Mouse (Mus musculus) Muller cell, postnatal 12 days (primary cell): Measurements from ENCODE around the gene Abhd17a.
"Not testable (repeated sequence)": the region's sequence is repeated elsewhere in the genome, so short reads cannot be mapped to it uniquely, and the experiment has no call there.

Experiments used
- DNase-seq: peaks from one replicate; pipeline ENCODE4 v3.0.0-alpha.2; 2015; ENCODE audit errors: inconsistent ontology term

The Abhd17a gene

DNA sequence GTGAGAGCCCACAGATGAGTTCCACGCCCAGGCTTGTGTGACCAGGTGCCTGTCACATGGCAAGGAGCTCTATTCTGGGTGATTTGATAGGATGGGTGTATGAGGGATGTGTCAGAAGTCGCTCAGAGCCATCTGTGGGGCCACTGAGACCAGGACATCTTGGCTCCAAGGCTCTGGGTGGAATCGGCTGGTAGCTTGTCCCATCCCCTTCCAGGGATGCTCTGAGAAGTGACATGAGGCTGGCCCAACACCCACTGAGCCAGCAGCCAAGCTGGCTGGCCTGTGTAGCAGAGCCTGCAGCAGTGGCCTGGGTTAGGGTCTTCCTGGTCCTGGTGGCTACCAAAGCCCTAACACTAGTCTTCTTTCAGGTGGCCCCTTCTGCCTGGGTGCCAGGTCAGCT is 18.3 kb upstream of the Abhd17a start:
- DNase-seq, result no peak

DNA sequence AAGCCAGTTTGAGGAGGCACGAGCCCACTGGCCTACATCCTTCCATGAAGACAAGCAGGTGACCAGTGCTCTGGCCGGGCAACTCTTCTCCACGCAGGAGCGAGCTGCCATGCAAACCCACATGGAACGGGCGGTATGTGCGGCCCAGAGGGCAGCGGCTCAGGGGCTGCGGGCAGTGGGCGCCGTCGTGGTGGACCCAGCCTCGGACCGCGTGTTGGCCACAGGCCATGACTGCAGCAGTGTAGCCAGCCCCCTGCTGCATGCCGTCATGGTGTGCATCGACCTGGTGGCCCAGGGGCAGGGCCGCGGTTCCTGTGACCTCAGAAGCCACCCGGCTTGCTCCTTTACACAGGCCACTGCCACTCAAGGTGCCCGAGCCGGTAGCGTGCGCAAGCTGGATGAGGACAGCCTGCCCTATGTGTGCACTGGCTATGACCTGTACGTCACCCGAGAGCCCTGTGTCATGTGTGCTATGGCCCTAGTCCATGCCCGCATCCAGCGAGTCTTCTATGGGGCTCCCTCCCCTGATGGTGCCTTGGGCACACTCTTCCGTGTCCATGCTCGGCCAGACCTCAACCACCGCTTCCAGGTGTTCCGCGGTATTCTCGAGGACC is 16.7 kb upstream of the Abhd17a start:
- no peak for DNase-seq

DNA sequence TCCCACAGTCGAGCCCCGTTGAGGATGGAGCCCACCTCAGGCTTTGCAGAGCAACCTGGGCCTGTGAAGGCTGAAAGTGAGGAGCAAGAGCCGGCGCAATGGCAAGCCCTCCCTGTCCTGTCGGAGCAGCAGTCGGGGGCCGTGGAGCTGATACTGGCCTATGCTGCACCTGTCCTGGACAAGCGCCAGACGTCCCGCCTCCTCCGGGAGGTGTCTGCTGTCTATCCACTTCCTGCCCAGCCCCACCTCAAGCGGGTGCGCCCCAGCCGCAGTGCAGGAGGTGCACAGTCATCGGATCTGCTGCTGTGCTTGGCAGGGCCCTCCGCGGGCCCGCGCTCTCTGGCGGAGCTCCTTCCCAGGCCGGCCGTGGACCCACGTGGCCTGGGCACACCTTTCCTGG is 16.2 kb upstream of the Abhd17a start:
- no peak for DNase-seq

DNA sequence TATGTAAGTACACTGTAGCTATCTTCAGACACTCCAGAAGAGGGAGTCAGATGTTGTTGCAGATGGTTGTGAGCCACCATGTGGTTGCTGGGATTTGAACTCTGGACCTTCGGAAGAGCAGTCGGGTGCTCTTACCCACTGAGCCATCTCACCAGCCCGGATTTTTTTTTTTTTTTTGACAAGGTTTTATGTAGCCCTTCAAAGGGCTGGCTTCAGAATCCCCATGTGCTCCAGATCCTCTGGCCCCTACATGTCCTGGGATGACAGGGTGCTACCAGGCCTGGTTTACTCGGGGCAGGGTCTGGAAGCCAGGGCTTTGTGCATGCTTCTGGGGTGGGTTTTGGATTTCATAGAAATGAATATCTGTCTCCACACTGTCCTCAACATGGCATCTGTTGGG is 15.6 kb upstream of the Abhd17a start, which contains the start of gene Gm49322:
Gene Gm49322 (plus strand): TSS at position 301 of the 400 bp plus-strand sequence.
- not testable (repeated sequence) for DNase-seq

DNA sequence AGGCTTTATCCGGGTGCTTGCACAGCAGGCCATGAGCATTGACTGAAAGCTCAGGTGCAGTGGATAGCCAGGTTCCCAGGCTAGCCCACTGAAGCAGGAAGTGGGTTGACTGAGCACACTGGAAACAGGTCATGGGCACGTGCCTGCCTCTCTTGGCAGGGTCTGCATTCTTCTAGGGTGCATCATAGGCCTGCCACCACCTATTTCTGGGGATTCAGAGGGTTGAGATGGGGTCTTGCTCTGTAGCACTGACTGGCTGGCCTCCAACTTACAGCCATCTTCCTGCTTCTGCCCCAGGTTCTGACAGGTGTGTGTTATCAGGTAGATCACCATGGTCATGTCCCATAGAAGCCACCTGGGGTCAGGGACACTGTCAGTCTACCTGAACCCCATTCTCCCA is 14.8 kb upstream of the Abhd17a start:
- DNase-seq, result no peak

- DNase-seq, result no peak
These were observed 13.9 kb upstream of the Abhd17a start for GRCm38 (mm10) chr10:80604001-80604509.

GRCm38 (mm10) chr10:80603364-80603763 is 13.2 kb upstream of the Abhd17a start:
- no peak for DNase-seq

DNA sequence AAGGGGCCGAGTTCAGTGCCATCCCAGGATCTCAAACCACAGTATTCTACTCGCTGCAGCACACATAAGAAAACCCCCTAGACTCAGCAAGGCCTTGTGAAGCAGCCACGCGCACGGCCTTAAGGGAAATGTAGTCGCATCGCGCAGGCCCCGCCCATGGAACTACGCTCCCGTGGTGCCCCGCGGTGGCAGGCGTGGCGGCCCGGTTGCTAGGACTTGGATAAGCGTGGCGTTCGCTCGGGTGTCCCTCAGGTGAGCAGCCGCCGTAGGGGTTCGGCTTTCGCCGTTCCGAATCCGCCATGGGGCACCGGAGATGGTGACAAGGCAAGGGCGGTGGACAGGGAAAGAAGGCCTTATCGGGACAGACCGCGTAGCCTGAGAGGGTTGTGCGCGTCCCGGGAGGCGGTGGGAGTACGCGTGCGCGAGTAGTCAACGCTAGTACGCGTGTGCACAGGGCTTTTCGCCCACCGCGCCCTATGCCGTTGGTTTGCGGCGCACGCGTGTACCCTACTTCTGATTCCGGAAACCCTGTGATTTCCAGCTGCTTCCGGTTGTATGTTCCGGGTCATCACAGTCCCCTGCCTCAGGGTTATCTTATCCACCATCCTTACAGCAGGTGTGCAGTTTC is 12.7 kb upstream of the Abhd17a start, which contains the start of the genes Scamp4 and Adat3:
Gene Scamp4 (plus strand): TSS at position 175 of the 628 bp plus-strand sequence.
Gene Adat3 (plus strand): TSS at position 183 of the 628 bp plus-strand sequence.
- peak; percentile 98 for DNase-seq

- peak; percentile 50 for DNase-seq
These were observed 6.2 kb upstream of the Abhd17a start for GRCm38 (mm10) chr10:80596318-80596717.

GRCm38 (mm10) chr10:80589127-80589878 is 838 bp downstream of the Abhd17a start:
- DNase-seq, result peak; percentile 59

- no peak for DNase-seq
These were observed 2.9 kb downstream of the Abhd17a start for GRCm38 (mm10) chr10:80587305-80587657.

GRCm38 (mm10) chr10:80586407-80587304 is 3.5 kb downstream of the Abhd17a start:
- no peak for DNase-seq

- no peak for DNase-seq
These were observed 4.6 kb downstream of the Abhd17a start for GRCm38 (mm10) chr10:80585581-80585980.

- DNase-seq, result no peak
These were observed 5.2 kb downstream of the Abhd17a start for GRCm38 (mm10) chr10:80584642-80585552.

- DNase-seq, result no peak
These were observed 6.1 kb downstream of the Abhd17a start for GRCm38 (mm10) chr10:80584045-80584488.

DNA sequence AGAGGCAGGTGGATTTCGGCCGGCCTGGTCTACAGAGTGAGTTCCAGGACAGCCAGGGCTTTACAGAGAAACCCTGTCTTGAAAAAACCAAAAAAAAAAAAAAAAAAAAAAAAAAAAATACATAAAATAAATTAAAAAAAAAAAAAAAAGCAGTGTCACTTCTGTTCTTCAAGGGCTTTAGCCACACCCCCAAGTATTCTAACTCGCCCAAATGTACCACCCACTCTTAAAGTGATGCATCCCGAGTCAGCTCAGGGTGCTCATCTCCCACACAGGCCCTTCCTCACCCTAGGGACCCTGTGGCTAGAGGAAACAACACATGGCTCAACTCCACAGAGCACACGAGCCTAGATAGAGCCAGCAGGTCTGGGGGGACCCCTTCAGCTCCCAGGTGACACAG is 7.1 kb downstream of the Abhd17a start:
- DNase-seq, result no peak

DNA sequence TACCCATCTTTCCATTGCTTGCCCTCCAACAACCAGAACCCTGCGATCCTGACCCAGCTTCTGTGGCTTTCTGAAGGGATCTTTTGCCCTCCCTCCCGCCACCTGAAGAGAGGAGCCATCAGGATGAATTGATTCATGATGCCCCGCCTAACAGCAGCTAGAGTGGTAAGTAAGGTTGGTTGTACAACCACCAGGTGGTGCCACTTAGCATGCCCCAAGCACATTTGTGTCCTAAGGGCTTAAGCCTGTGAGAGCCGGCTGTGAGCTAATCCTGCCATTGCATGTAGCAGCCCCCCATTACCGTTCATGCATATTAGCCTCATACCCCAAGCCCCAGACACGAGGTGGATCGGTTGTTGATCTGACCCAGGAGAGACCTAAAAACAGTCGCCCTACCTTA is 11.2 kb downstream of the Abhd17a start:
- peak; percentile 61 for DNase-seq

DNA sequence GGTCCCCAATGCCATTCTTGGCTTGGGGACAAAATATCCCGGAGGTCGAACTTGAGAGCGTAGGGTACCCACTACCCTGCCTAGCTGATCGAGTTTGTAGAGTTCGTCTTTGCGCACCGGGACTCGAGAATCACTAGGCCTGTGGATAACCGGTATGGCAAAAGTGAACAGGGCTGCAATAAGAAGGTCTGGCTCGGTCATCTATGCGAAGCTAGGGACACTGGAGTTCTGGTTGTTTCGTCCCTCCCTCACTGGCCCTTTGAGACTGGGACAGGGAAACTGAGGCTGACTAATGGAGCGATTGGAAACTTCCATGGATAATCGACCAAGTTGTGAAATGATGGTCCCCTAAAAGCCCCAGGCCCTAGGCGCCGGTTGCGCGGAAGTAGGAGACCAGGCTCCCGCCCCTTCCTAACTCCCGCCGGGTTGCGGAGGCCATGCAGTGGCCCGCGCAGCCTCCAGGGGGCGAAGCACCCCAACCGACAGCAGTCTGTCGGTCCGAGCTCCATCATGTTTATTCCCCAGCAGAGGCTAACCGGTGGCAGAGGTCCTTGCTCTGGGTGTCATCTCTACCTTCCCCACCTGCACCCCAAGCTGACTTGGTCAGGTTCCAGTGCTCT is 11.9 kb downstream of the Abhd17a start:
- peak; percentile 89 for DNase-seq

DNA sequence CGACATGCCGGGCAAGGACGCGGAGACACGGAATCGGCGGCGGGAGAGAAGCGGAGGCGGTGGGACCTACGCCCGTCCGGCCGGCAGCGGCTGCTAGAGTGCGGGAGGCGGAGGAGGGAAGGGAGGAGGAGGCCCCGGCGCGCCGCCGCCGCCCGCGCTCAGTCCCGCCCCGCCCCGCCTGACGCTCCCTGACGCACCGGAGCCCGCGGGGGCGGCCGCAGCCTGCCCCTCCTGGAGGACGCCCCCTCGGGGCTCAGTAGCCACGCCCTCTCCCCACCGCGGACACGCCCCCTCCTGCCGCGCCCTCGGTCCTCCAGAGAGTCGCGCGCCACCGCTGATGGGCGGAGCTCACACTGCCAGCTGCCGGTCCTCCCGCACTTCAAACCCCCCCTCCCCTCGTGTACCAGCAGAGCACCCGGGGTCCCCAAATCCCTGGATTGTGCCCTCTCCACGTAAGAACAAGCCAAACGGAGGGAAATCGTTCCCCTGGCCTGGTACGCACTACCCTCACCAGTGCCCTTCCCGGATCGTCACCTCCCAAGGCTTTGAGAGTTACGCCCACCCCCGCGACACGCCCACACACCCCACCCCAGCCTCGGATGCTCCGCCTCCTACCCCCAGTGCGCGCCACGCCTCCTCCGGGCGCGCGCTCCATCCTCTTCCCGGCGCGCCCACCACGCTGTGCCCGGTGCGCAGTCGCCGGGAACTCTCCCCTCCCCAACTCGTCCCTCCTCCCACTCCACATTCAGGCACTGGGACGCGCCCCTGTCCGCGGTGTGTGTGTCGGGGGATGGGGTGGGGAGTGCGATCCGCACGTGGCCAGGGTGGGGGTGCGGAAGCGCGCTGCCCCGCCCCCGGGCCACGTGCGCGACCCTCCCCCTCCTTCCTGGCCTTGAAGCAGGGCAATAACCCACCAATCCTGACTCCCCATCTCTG is 12.7 kb downstream of the Abhd17a start, which contains the start of gene Klf16:
Gene Klf16 (minus strand): TSS at position 127 of the 936 bp plus-strand sequence.
- peak; percentile 99 for DNase-seq
